Mouse (Mus musculus) cerebellum, postnatal 10 days (tissue): ENCODE results near the gene Col4a3bp.

Experiments
- DNase-seq, 2 experiments: peaks; one replicate each; pipeline ENCODE4 v3.0.0; 2021; ENCODE audit warnings: mixed read lengths in 2 of 2

Col4a3bp gene

DNA sequence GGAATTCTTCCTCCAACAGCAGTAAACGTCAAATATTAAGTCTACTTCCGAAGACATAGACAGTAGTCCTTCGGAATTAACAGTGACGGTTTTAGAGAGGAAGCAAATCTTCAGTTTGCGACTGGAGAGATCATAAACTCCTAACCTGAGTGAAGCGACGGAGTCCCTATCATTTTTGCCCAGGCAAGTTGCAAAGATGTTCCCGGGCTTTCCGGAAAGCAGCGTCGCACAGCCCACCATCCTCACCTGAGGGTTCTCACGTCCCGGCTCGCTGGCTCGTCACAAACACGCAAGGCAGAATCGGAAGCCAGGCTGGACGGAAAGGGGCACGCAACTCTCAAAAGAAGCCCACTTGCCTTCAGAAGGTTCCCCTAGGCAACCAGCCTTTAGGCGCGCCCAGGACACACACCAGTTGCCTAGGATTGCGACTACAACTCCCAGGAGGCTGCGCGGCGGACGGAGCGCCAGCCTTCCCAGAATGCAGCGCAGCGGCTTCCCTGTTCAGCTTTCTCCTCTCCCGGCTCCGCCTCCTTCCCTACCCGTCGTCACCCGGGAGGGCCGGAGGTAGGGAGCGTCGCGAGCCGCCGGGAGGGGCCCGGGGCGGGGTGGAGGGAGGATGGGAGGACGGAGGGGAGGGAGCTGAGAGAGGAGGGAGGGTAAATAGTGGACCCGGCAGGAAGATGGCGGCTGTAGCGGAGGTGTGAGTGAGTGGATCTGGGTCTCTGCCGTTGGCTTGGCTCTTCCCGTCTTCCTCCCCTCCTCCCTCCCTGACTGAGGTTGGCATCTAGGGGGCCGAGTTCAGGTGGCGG, at the start of gene Col4a3bp, which contains the start of gene Polk:
Col4a3bp (plus strand) TSS at position 538 of the 809 bp plus-strand sequence.
Polk (minus strand) TSS at position 499 of the 809 bp plus-strand sequence.
- peak; percentile 96 to 99 for DNase-seq

DNA sequence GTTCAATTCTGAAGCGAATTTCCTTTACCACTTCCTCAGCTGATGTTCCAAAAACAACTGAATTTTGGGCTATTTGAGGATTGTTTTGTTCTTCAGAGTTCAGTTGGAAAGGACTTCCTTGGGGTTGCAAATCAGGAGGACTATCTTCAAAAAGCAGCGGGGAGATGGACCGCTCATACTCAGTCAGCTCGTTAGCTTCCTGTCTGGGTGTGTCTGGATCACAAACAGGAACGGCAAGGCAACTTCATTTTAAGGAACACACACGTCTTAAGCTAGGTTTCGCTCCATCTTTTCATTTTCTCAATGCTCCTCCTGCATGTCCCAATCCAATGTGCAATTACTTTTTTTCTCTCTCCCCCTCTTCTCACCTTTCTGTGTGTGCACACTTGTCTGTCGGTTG, 45.8 kb upstream of the Col4a3bp start:
- no peak for DNase-seq

DNA sequence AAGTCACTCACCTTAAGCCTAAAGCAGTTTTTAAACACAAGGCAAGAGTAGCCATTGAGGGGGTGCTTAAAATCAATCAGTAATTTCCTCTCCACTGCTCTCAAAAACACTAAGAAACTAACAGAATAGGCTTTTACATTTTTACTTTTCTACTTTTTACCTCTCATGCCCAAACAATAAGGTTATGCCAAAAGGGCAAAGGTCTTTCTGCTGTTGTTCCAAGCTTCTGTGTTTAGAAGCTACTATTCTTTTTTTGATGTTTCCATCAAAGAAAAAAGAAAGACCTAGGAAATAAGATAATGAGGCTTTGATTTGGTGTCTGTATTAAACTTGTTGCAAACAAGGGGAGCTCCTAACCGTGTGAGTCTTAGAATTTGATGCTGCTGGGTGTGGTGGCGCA, 42.5 kb upstream of the Col4a3bp start:
- no peak for DNase-seq

GRCm38 (mm10) chr13:96505661-96506060, 36.8 kb upstream of the Col4a3bp start:
- no peak for DNase-seq

GRCm38 (mm10) chr13:96506313-96506712, 36.1 kb upstream of the Col4a3bp start:
- no peak for DNase-seq

- DNase-seq, result no peak
Observed at GRCm38 (mm10) chr13:96507541-96507940, 34.9 kb upstream of the Col4a3bp start.

- DNase-seq, result no peak
Observed at GRCm38 (mm10) chr13:96510635-96511034, 31.8 kb upstream of the Col4a3bp start.

DNA sequence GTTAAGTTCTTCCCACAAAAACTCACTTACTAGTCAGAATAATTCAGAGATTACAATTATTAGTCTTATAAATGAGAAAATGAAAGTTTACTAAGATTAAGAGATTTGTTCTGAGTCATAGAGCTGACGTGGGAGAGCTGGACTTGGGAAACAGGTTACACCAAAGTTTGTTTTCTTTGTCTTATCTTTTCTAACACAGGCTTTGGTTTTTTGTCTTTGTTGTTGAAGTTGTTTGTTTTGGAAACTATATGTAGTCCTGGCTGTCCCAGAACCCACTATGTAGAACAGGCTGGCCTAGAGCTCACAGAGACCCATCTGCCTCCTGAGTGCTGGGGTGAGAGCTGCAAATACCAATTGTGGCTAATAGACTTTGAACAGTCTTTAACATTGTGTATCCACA, 31.2 kb upstream of the Col4a3bp start:
- DNase-seq, result no peak

DNA sequence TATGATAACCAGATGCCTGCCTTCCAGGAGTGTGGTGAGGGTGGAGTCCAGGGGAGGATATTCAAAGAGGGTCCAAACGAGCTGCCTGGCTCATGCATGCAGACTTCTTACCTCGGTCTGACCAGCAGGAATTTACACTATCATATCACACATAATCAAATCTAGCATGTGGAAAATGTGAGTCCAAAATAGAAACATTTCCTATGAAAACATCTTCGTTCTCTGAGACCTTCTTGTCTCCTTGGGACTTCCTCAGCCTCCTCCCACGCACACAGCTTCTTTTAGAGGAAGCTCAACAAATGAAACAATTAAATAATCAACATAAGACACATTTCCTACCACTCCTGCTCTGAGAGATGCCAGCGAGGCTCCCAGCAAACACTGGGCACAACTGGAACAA, 30.5 kb upstream of the Col4a3bp start:
- DNase-seq, result no peak

DNA sequence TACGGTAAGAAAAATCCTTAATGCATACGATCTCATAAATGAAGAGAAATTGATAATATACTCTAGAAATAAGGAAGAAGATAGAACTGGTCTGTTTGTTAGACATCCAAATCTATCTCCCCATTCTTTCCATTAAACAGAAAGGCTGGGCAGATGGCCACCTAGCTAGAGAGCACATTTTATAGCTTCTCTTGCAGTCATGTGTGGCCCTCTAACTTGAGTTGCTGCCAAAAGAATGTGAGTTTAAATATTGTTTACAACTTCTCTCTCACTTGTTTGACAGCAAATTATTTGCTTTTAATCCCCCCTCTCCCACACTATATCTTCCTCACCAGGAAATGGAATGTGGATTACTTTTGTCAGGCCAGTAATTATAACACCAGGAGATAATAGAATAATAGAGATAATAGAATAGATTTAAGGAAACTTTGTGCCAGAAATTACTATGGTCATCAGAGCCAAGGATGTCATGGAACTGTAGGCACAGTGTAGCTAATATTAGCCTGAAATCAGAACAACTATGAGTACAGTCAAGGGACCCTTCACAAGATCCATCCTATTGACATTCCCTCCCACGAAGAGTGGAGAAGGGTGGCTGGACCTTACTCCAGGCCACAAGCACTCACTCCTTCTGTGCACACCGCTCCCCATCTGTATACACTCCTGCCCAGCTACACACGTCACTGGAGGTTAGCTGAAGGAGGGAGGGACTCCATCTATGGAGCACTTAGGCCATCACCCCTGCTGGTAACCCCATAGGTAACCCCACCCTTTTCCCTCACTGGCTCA, 28.1 kb upstream of the Col4a3bp start:
- no peak for DNase-seq

- DNase-seq, result no peak
Observed at GRCm38 (mm10) chr13:96516249-96516648, 26.2 kb upstream of the Col4a3bp start.

DNA sequence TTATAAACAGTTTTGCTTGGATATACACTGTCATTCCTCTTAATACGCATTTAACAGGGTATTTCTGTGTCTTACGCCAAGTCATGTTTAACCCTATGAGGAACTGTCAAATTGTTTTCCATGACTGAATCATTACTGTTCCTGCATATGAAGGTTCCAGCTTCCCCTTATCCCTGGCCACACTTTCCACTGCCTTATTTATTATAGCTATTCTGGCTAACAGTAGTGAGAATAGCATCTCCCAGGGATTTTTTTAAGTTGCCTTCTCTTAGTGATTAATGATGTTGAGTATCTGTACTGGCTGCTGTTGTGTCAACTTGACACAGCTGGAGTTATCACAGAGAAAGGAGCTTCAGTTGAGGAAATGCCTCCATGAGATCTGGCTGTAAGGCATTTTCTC, 25.1 kb upstream of the Col4a3bp start:
- DNase-seq, result no peak

DNA sequence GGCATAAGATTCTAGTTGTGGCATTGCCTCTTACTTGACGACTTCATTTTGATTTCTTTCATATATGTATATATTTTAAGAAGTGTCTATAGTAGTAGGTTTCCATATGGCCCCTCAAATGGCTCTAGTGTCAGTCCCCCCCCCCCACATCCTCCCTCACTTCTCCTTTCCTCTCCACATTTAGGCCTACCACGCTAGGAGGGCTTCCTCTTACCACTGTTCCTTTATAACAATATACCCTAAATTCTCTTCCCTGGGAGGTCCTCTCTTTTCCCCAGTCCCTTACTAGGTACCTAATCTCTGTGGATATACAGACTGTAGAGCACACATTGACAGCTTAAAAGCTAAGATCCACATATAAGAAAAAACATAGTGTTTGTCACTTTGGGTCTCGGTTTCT, 21.1 kb upstream of the Col4a3bp start:
- no peak for DNase-seq

- DNase-seq, result no peak
Observed at GRCm38 (mm10) chr13:96527022-96527421, 15.4 kb upstream of the Col4a3bp start.

DNA sequence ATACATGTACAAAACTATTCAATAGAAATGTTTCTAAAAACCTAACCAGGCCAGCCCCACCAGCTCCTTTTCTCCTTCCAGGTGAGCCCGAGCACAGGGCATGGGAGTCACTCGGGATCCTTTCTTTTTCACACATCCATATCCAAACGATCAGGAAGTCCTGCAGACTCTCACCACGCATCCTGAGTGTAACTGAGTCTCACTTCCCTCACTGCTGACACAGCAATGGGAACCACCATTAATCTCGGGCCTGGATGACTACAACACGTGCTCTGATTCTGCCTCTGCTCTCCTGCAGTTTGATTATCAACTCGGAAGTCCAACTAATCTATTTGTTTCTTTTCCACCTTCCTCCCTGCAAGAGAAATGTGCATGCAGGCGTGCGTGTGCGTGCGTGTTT, 14.6 kb upstream of the Col4a3bp start:
- no peak for DNase-seq

GRCm38 (mm10) chr13:96528776-96529175, 13.6 kb upstream of the Col4a3bp start:
- no peak for DNase-seq

DNA sequence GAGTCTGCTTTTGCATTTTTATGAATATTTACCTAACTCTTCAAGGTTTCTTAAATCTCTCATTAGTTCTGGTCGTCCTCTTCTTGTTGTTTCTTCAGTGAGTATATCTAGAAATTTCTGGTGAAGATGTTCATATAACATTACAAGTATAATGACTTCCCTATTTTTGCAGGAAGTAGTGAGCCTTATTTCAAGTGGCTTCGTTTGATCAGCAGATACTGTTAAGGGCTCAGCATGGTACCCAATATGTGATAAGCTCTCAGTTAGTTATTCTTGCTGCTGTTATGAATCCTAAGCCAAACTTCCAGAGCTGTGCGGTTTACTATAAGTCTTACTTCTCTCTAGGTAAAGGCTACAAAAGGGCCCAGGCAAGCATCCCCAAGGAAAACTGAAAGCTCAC, 12.9 kb upstream of the Col4a3bp start:
- no peak for DNase-seq

DNA sequence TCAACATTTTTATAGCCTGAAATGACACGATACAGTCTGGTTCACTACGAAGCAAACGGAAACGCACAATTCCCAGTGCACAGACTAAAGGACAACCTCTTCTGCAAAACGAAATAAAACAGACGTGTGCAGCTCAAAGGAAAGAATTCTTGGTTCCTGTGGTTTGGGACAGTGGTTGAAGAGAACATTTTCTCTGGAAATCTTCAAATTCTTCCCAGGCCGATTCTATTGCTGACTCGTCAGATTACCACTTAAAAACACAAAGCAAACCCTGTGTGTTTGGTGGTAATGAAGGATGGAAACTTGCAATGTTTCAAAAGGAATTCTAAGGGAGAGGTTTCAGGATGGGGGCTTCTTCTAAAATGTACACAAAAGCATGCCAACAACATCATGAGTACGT, 12.4 kb upstream of the Col4a3bp start:
- no peak for DNase-seq

DNA sequence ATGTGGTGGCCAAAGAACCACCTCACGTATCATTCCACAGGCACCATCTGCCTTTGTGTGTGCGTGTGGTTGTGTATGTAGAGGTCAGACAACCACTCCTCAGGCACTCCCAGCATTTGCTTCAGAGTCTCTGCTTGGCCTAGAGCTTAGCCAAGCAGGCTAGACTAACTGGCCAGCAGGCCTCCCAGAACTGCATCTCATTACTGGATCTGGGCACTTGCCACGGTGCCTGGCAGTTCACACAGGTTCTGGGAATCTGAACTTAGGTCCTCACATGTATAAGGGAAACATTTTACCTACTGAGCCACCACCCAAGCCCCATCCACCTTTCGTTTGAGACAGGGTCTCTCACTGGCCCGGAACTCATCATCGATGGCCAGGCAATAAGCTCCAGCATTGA, 10.2 kb upstream of the Col4a3bp start:
- DNase-seq, result peak; percentile 28 to 46

DNA sequence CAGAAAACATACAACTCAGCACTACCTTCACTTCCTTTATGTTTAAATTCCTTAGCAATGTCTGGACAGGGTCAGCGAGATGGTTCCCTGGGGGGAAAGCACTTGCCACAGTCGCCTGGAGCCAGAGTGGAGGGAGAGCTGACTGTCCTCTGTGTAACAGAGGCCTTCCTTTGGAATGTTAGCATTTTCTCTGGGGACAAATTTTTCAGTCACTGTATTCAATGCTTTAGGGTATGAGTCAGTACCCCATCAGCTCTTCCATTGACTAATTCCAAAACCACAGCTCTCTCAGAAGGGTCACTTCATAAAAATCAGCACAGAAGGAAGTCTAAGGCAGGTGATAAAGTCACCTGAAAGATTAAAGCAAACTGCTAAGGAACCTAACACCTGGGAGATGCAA, 8.7 kb upstream of the Col4a3bp start:
- no peak for DNase-seq

DNA sequence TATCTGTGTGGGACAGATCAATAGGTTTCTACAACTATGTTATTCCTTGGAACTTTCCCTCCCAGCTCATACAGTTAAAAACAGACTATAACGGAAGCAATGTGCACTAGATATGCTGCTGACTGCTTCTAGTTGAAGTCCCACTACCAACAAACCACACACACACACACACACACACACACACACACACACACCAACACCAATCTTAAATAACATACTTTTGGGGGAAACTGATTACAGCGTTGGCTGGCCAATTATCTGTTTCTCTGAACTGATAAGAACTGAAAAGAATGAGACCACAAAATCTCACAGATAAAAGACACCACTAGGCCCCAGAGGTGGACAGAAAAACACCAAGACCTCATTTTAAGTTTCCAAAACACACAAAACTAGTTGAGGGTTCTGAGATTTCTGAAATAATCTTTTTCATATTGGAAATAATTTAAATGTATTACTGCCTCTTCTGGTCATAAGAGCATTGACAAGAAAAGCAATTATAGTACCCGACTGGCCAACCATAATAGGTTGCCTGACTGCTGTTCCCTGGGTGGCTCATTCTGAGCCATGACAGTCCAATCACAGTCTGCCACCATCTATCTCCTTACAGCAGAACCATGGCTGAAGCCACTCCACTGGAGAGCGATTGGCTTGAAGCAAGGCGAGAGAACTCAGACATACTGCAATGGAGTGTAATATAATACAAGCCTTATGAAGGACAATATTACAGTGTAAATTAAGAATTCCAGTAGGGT, 5.4 kb upstream of the Col4a3bp start:
- no peak for DNase-seq

DNA sequence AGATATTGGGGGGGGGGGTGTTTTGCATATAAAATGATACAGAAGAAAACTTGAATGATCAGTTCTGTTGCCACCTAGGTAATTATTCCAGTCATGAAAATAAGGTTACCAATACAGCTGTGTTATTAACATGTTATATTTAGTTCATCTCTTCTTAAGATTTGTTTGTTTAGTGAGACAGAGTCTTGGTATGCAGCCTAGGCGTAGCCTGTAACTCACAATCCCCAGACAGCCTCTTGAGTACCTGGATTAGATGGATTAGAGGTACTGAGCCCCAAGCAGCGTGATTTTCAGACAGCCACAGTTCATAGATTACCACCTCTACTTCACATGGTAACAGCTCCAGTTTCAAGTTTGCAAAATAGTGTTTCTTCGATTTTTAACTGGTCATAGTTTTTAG, 4.3 kb upstream of the Col4a3bp start:
- DNase-seq, result no peak

DNA sequence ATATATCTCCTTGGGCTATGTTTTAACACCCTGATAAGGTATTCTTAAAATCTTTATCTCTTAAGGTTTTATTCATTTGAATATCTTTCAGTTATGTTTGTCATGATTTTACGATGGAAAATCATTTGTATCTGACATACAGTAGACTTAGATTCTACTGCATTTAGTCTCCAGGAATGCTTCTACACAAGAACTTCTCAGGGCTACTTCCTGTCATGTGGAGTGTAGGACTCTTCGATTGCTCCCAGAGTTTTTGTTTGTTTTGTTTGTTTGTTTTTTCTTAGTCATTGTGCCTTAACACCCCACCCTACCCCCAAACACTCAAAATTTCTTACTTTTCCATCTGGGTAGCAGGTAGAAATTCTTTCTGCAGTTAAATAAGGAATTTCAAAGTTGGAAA, 1.0 kb upstream of the Col4a3bp start:
- DNase-seq, result no peak
